Mouse (Mus musculus): ENCODE measurements around the gene Tex14. TPM values are rescaled to one million over a fixed set of nuclear protein-coding genes. Genes with fewer than 3 reads are reported as not detected.

The Tex14 gene
- polyA plus RNA-seq, 1 experiment from 2014 or later: 0.86 TPM

Other genes starting within 250 kb of the Tex14 start
- 20.9 and 26.3 TPM in 2 replicates for gene Ppm1e, start 46.0 kb upstream of the Tex14 start, polyA plus RNA-seq (2015; fragmentation: Nextera tagmentation; extraction: Ambion mirVana)
- gene Rad51c, start 111 bp upstream of the Tex14 start, polyA plus RNA-seq (2015; fragmentation: Nextera tagmentation; extraction: Ambion mirVana): 4.0 and 5.7 TPM in 2 replicates
- not detected in 2 replicates for gene Gm11492, start 161.6 kb downstream of the Tex14 start, polyA plus RNA-seq (2015; fragmentation: Nextera tagmentation; extraction: Ambion mirVana)
- 34.6 and 38.3 TPM in 2 replicates for gene Sept4, start 163.8 kb downstream of the Tex14 start, polyA plus RNA-seq (2015; fragmentation: Nextera tagmentation; extraction: Ambion mirVana)
- gene Mtmr4, start 187.1 kb downstream of the Tex14 start, polyA plus RNA-seq (2015; fragmentation: Nextera tagmentation; extraction: Ambion mirVana): 41.0 and 42.8 TPM in 2 replicates
- gene Hsf5, start 212.1 kb downstream of the Tex14 start, polyA plus RNA-seq (2015; fragmentation: Nextera tagmentation; extraction: Ambion mirVana): 0.38 and 0.49 TPM in 2 replicates

Data from neural tube, embryonic 15.5 days (tissue).